Mouse (Mus musculus) MEL (cell line): ENCODE data around the gene Pdgfra.

ENCODE experiments used
- CTCF ChIP-seq, 3 experiments: IDR thresholded peaks in 2 of 3; conservative IDR thresholded peaks in 1 of 3; 2 replicates each; pipeline ENCODE4 v1.5.1; 2011 to 2012; ENCODE audit warnings: low read length in 3 of 3, low read depth in 2 of 3, mild to moderate bottlenecking in 2 of 3, improper control_type of control experiment in 1 of 3, inconsistent platforms in 1 of 3, mixed read lengths in 1 of 3, moderate library complexity in 1 of 3; ENCODE audit not compliant: control insufficient read depth in 1 of 3, insufficient read depth in 1 of 3, poor library complexity in 1 of 3, severe bottlenecking in 1 of 3
- EP300 ChIP-seq, 2 experiments: IDR thresholded peaks; 2 replicates each; pipeline ENCODE4 v1.6.1; 2011; ENCODE audit warnings: improper control_type of control experiment in 2 of 2, low read length in 2 of 2, low read depth in 1 of 2, mild to moderate bottlenecking in 1 of 2
- MAX ChIP-seq: IDR thresholded peaks from 2 replicates; pipeline ENCODE4 v1.6.1; 2011; ENCODE audit warnings: low read length, improper control_type of control experiment
- MYB ChIP-seq: IDR thresholded peaks from 2 replicates; pipeline ENCODE4 v1.6.1; 2011; ENCODE audit warnings: mild to moderate bottlenecking, low read depth, low read length, improper control_type of control experiment
- USF1 ChIP-seq: IDR thresholded peaks from 2 replicates; pipeline ENCODE4 v1.6.1; 2014; ENCODE audit warnings: low read depth, mild to moderate bottlenecking, inconsistent platforms, low read length, improper control_type of control experiment, moderate library complexity
- USF2 ChIP-seq, 2 experiments: IDR thresholded peaks; 2 replicates each; pipeline ENCODE4 v1.6.1; 2011 to 2012; ENCODE audit warnings: improper control_type of control experiment in 2 of 2, low read length in 2 of 2, borderline replicate concordance in 1 of 2, inconsistent platforms in 1 of 2, low read depth in 1 of 2, mild to moderate bottlenecking in 1 of 2; ENCODE audit not compliant: insufficient read depth in 1 of 2
- ZKSCAN1 ChIP-seq: IDR thresholded peaks from 2 replicates; pipeline ENCODE4 v1.6.1; 2012; ENCODE audit warnings: low read depth, mild to moderate bottlenecking, inconsistent platforms, low read length, improper control_type of control experiment, moderate library complexity

GRCm38 (mm10) chr5:75247070-75247740, 95.1 kb downstream of the Pdgfra start:
- TF ChIP-seq MAX = no peak
- TF ChIP-seq EP300 (IDR thresholded peaks at IDR 0.05; ENCODE audit: low read depth in 1 of 2, low read length in 2 of 2) = no peak
- TF ChIP-seq CTCF (IDR thresholded peaks at IDR 0.05 in 2 of 3, conservative IDR thresholded peaks at IDR 0.05 in 1 of 3; ENCODE audit: control insufficient read depth in 1 of 3, insufficient read depth in 1 of 3, low read depth in 2 of 3, low read length in 3 of 3, poor library complexity in 1 of 3, severe bottlenecking in 1 of 3) = no peak
- TF ChIP-seq USF1 = no peak
- TF ChIP-seq USF2 (IDR thresholded peaks at IDR 0.05; ENCODE audit: borderline replicate concordance in 1 of 2, insufficient read depth in 1 of 2, low read depth in 1 of 2, low read length in 2 of 2) = no peak
- no peak for TF ChIP-seq ZKSCAN1
- no peak for TF ChIP-seq MYB
